Mouse (Mus musculus) bone marrow, adult 2 months (tissue): ENCODE measurements around the gene Fam76a.

Experiments used
- CTCF ChIP-seq: fragments of 200-500 bp; IDR thresholded peaks from 2 replicates; pipeline ENCODE4 v1.5.1; 2011; ENCODE audit warnings: low read length, control low read depth; ENCODE audit not compliant: control insufficient read depth, insufficient read depth
- POLR2A ChIP-seq: fragments of 200-500 bp; IDR thresholded peaks from 2 replicates; pipeline ENCODE4 v1.6.1; 2011; ENCODE audit warnings: low read depth, mild to moderate bottlenecking, control low read depth, low read length, borderline replicate concordance; ENCODE audit not compliant: control insufficient read depth

- TF ChIP-seq CTCF (no peak), POLR2A (no peak)
Observed at GRCm38 (mm10) chr4:132921488-132921887, 870 bp downstream of the Fam76a start.
